Mouse (Mus musculus): ENCODE data around the gene Jph4.

Gene Jph4

GRCm38 (mm10) chr14:55116425-55117200, at the start of gene Jph4:
Gene Jph4 (minus strand): TSS chr14:55116935.
- DNase-seq (ENCODE audit: low spot score in 2 of 2) = no peak

DNA sequence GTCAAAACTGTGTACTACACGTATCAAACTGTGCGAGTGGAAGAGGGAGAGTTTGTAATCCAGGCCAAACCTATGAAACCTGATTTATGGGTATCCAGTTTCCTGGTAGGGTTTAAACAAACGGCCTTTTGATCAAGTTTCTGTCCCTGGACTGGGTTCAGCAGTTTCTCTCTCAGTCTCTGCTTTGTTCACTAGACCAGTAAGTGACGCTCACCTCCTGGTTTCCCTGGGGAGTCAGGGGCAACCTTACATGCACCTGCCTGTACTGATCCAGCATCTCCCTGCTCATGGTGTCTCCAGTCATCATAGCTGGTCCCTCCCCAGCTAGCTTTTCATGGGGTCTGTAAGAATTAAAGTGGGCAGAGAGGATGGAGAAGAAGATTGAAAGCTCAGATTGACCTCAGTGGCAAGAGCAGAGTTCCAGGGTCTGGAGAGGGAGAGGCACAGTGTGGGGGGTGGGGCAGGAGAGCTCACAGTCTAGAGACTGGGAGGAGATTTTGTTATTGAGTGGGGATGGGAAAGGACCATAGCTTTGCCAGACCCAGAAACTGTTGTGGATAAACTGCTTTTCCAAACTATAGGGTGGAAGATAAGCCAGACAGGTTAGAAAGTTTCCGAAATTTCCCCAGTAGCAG, 47.6 kb upstream of the Jph4 start:
- DNase-seq (ENCODE audit: low spot score in 2 of 2) = no peak

- DNase-seq (ENCODE audit: low spot score in 2 of 2) = no peak
These were observed 45.4 kb upstream of the Jph4 start for GRCm38 (mm10) chr14:55162168-55162567.

- DNase-seq (ENCODE audit: low spot score in 2 of 2) = peak; percentile 56 to 71
These were observed 44.4 kb upstream of the Jph4 start for GRCm38 (mm10) chr14:55161098-55161634.

DNA sequence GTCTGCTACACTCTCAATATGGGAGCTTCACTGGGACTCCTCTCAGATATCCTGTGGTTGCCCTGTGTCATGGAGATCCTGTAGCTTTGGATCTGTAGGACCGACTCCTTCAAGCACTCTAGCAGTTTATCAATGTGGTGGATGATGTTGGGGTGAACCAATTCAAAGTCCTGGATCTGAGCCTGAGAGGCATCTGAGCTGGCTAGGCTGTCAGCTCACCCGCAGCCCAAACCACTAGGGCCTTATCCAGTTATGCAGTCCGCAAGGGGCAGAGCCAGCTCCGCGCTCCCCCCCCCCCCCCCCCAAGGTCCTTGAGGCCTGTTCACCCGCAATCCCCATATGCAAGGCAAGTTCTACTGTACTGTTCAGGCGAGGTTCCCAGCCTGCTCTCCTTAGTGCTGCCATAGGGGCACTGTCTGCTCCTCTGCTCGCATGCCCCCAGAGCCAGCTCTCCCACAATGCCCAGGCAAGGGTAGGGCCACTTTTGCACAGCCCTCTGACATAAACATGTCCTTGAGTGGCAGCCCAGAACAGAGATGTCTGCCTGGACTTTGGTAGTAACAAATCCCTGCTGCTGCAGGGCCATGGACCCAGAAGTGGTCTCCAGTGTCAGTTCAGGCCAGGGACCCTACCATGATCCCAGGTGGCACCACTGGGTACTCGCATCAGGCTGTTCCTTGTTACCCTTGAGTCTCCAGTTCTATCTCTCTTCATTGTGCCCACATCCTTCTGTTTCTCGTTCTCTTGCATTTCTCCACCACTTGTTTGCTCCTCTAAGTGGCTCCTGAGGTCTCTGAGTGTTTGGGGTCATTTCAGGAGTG, 43.7 kb upstream of the Jph4 start:
- DNase-seq (ENCODE audit: low spot score in 2 of 2) = no peak

DNA sequence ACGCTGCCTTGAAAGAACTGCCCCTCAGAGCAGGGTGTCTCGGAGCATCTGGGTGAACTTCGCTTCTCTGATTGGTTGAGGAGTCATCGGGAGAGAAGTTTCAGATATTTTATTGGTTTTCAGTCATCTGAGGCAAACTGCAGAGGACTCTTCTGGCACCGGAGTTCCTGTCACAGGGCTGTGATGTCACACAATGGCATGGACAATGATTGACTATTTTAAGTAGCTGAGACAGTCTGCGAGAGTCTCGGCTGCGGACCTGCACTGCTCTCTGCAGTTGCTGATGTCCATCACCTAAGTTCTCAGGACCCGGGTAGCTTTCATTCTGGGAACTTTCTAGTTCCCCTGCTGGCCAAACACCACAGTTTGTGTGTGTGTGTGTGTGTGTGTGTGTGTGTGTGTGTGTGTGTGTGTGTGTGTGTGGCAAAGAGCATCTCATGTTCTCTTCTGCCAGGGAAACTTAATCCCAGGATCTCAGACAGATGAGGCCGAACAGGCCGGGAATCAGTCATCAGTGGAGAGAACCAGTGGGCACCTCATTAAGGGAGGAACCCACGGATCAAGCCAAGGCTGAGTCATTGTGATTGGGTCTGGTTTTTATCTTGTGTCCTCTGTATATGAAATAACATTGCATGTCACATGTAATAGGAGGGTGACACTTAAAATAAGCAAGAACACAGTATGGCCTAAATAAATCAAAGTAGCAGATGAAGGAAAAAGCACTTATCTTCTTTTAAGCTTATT, 40.8 kb upstream of the Jph4 start:
- no peak for DNase-seq (ENCODE audit: low spot score in 2 of 2)

GRCm38 (mm10) chr14:55152951-55153481, 36.3 kb upstream of the Jph4 start:
- DNase-seq (ENCODE audit: low spot score in 2 of 2) = no peak

GRCm38 (mm10) chr14:55152174-55152573, 35.4 kb upstream of the Jph4 start:
- DNase-seq (ENCODE audit: low spot score in 2 of 2) = no peak

GRCm38 (mm10) chr14:55150985-55151384, 34.2 kb upstream of the Jph4 start:
- no peak for DNase-seq (ENCODE audit: low spot score in 2 of 2)

DNA sequence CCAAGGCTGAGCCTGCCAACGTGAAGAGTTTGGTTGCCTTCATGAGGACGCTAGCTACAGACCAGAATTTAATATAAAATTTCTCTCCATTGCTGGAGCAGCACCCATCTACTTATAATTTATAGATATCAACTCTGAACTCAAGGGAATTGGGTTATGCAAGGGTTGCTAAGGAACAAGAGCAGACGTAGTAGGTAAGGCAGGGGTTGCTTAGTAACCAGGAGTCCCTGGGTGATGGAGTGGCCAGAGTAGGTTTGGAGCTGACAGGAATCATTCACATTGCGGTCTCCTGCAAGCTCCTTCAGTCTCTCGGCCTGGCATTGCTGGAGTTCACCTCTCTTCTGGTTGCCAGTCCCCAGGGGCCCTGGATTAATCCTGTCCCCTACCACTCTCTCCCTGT, 32.3 kb upstream of the Jph4 start:
- no peak for DNase-seq (ENCODE audit: low spot score in 2 of 2)

- DNase-seq (ENCODE audit: low spot score in 2 of 2) = peak; percentile 25 to 58
These were observed 31.7 kb upstream of the Jph4 start for GRCm38 (mm10) chr14:55148363-55148915.

DNA sequence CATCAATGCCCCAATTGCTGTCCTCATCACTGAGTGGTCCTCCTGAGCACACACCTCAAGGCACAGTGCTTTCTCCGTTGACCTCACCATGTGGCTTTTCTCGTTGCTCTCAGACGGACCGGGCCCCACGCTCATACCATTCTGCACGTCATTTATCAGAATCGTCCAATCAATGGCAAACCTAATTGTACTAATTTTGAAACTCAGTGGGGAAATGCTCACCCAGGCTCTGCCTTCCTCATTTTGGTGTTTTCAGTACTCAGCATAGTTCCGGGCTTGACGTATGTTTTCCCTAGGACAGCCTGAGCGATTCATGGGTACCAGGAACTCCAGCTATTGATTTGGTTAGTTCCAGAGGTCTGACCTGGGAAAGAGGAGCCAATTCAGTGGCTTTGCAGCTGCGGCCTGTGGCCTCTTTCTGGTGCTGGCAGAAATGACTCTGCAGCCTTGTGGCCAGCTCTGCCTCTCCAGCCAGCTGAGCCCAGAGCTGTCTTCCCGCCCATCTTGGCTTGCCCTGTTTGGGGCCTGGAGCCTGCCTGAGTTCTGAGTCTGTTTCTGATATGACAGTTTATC, 30.2 kb upstream of the Jph4 start:
- DNase-seq (ENCODE audit: low spot score in 2 of 2) = no peak

DNA sequence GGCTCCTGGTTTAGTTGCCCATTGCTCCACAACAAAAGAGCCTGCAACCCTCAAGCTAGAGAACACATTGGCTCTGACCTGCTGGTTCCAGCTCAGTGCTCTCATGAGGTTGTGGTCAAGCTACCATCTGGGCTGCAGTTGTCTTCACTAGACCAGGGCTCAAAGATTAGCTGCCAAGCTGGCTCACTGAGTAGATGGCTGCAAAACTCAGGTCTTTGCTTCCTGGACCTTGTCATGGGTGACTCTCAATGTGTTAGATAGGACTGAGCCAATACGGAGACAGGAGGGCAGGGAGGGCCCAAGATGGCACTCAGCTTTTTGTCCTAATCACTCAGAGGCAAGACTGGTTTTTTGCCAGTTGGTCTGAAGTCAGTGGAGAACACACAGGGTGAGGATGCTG, 29.6 kb upstream of the Jph4 start:
- DNase-seq (ENCODE audit: low spot score in 2 of 2) = no peak

- DNase-seq (ENCODE audit: low spot score in 2 of 2) = no peak
These were observed 22.6 kb upstream of the Jph4 start for GRCm38 (mm10) chr14:55139313-55139712.

GRCm38 (mm10) chr14:55135676-55136075, 18.9 kb upstream of the Jph4 start:
- DNase-seq (ENCODE audit: low spot score in 2 of 2) = no peak

- DNase-seq (ENCODE audit: low spot score in 2 of 2) = no peak
These were observed 9.8 kb upstream of the Jph4 start for GRCm38 (mm10) chr14:55126521-55126920.

- DNase-seq (ENCODE audit: low spot score in 2 of 2) = no peak
These were observed 9.0 kb upstream of the Jph4 start for GRCm38 (mm10) chr14:55125711-55126110.

- DNase-seq (ENCODE audit: low spot score in 2 of 2) = no peak
These were observed 5.6 kb upstream of the Jph4 start for GRCm38 (mm10) chr14:55122359-55122758.

DNA sequence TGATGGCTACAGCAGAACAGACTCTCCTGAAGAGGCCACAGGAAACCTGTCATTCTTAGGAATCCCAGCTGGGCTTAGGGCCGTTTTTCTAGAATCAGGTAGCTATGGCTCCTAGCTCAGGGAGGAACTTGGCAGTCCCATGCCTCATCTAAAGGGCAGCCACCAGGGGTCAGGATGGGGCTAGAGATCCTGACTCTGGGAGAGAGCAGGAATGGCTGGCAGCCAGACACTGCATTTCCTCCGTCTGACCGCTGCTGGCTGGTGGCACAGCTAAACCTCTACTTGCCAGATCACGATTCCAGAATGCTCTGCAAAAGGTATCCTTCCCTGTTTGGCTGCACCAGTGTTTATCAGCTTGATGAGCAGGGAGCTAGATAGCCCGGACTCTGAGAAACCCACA, 5.2 kb upstream of the Jph4 start:
- DNase-seq (ENCODE audit: low spot score in 2 of 2) = no peak

DNA sequence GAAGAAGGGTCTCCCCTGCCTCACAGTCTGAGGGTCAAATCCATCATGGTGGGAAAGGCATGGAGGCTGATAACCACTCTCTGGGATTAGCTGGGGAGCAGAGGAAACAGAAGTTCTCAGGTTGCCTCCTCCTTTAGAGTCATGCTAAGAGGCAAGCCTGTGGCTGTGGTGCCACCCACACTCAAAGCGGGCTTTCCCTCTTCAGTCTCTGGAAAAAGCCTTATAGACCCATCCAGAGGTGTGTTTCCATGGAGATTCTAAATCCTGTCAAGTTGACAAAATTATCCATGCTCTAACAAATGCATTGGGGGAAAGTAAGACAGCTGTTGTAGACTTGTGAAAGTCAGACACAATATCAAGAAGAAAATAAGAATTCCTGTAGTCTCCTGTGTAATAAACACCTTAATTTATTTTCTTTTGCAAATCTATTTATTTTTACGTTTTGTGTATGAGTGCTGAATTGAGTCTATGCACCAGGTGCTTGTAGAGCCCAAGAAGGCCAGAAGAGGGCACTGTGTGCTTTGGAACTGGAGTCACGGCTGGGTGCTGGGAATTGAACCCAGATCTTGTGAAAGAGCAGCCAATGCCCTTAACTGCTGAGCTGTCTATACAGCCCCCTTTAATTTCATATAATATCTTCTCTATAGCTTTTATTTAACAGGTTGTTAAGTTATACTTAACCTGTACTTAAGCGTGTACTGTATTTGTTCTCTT, 2.8 kb upstream of the Jph4 start:
- DNase-seq (ENCODE audit: low spot score in 2 of 2) = no peak
